Mouse (Mus musculus): ENCODE measurements around the gene Znfx1.

DNA sequence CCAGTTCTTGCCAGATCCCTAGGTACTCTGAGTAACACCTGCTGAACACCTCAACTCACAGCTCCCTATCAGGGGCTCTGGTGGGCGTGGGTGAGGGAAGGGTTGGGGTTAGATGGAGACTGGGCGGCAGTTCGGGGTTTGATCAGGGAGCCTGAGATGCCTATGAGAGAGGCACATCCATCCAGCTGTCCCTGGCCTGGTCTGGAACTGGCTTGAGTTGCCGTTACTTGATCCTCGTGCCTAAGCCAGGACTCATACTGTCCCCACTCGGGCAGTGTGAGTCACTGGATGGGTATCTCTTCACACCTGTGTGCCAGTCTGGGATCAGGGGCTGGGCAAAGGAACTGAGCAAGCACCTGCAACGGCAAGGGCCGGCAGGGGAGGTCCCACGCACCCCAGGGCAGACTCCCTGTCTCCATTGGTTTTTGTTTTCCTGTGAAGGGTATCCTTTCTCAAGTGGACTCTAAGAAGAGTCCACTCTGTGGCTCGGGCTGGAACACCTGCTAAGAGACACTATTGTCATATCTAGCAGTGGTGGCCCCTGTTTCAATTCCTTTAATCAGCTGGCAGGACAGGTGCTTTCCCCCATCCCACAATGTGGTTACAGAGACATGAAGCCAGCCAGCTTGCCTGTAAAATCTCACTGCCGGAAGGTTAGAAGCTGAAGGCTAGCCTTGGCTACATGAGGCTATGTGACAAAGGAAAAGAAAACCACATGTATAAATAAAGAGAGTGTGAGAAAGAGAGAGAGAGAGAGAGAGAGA lies 14.6 kb upstream of the Znfx1 start:
- TF ChIP-seq CTCF (IDR thresholded peaks at IDR 0.05; ENCODE audit: low read depth): no peak
- TF ChIP-seq EP300 (optimal IDR thresholded peaks at IDR 0.05): no peak

All from stomach, postnatal 0 days (tissue).